Comparison of ENCODE assay signal across 9 mouse cellular contexts in the genomic region with DNA sequence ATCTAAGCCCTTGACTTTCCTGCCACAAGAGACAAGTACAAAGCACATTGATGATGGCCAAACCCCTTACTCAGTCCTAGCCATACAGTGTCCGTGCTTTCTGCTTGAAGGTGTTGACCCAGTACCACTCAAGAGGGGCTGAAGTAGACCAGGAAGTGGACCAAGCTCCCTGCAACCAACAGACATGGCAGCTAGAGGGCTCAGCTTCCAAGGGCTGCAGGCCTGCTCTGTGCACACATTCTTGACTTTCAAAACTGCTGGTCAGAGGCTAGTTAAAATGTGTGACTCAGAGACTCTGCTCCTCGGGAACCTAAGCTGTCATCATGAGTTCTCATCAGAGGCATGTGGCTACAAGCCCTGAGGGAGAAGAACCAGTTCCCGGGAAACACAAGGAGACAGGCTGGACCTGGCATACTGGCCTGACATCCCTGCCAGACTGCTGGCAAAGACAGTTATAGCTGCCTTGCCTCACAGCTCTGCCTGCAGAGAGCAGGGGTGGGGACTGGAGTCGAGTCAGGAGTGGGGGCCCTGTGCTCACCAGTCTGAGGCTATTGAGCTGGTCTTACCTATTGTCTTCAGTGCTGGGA. TPM values are rescaled to one million over a fixed set of nuclear protein-coding genes. Genes with fewer than 3 reads are reported as not detected.
DNase-seq lines count a peak whose midpoint lies in the region; ATAC-seq and TF ChIP-seq lines count a peak whose summit lies in the region.
"Had no signal": no experiment of that assay in that cellular context is flagged by ENCODE, and none has a peak within 500 bp of the region (broad histone marks: within the 10 kb centered on the region; RNA-seq: fewer than 3 reads in every experiment).

No protein-coding gene starts in this region.

- H3K9ac ChIP-seq in hindbrain, embryonic 15.5 days = no peak overlapping the region
- no peak overlapping the region for H3K9ac ChIP-seq in hindbrain, embryonic 14.5 days
- no peak overlapping the region for H3K9ac ChIP-seq in CH12.LX (ENCODE audit: insufficient read depth, low read depth)
- H3K9ac ChIP-seq: limb, embryonic 13.5 days had no signal

- H3K36me3 ChIP-seq in hindbrain, embryonic 15.5 days = no peaks in the 10 kb centered on the region
- no peaks in the 10 kb centered on the region for H3K36me3 ChIP-seq in hindbrain, embryonic 14.5 days (replicated peaks; ENCODE audit: control insufficient read depth, insufficient read depth)
- no peaks in the 10 kb centered on the region for H3K36me3 ChIP-seq in CH12.LX (replicated peaks in 1 of 2; ENCODE audit: control insufficient read depth in 1 of 2, insufficient read depth in 1 of 2, low read length in 1 of 2)
- H3K36me3 ChIP-seq: limb, embryonic 13.5 days had no signal

- WGBS in hindbrain, embryonic 15.5 days = 73% methylated on average over 4 of the region's 4 CpGs
- WGBS in hindbrain, embryonic 14.5 days = 65% methylated on average over 4 of the region's 4 CpGs

- DNase-seq in hindbrain, embryonic 14.5 days (ENCODE audit: low spot score) = no peak
- no peak for DNase-seq in CH12.LX (ENCODE audit: extremely low read depth)
- peak; percentile 96 for DNase-seq in brain, adult 2 months (ENCODE audit: low read depth, low spot score)
- DNase-seq in fibroblast of lung, adult 2 months (ENCODE audit: low read depth) = peak; percentile 49
- no peak for DNase-seq in ovary, adult 18-20 months (ENCODE audit: low spot score)
- no peak for DNase-seq in embryo, embryonic 11 days
- no peak for DNase-seq in thymus, adult 18-20 months

- H3K4me3 ChIP-seq in hindbrain, embryonic 15.5 days = no peak overlapping the region
- no peak overlapping the region for H3K4me3 ChIP-seq in hindbrain, embryonic 14.5 days (replicated peaks; ENCODE audit: low read length)
- H3K4me3 ChIP-seq in CH12.LX (replicated peaks in 1 of 3; ENCODE audit: low read depth in 2 of 3, low read length in 2 of 3, poor library complexity in 1 of 3) = no peak overlapping the region
- H3K4me3 ChIP-seq: limb, embryonic 13.5 days had no signal

- peak; percentile 42; the same call in 1 of the 2 replicates for ATAC-seq in hindbrain, embryonic 15.5 days (ENCODE audit: low FRiP score, low read depth)
- ATAC-seq in hindbrain, embryonic 14.5 days (ENCODE audit: low FRiP score) = no peak

- no peak overlapping the region for H3K27ac ChIP-seq in hindbrain, embryonic 15.5 days (replicated peaks)
- H3K27ac ChIP-seq in hindbrain, embryonic 14.5 days = no peak overlapping the region
- no peak overlapping the region for H3K27ac ChIP-seq in CH12.LX (ENCODE audit: insufficient read depth, low read depth)
- H3K27ac ChIP-seq: limb, embryonic 13.5 days had no signal

- TF ChIP-seq EP300 in CH12.LX (IDR thresholded peaks at IDR 0.05; ENCODE audit: low read length) = no peak

- no peak for TF ChIP-seq POLR2A in CH12.LX (IDR thresholded peaks at IDR 0.05; ENCODE audit: low read depth, low read length)

- no peak overlapping the region for H3K4me2 ChIP-seq in hindbrain, embryonic 15.5 days
- no peak overlapping the region for H3K4me2 ChIP-seq in hindbrain, embryonic 14.5 days (replicated peaks)
- no peak overlapping the region for H3K4me2 ChIP-seq in CH12.LX (ENCODE audit: insufficient read depth, low read depth, poor library complexity, severe bottlenecking)
- H3K4me2 ChIP-seq: limb, embryonic 13.5 days had no signal

- no peaks in the 10 kb centered on the region for H3K27me3 ChIP-seq in hindbrain, embryonic 15.5 days
- no peaks in the 10 kb centered on the region for H3K27me3 ChIP-seq in hindbrain, embryonic 14.5 days (ENCODE audit: control insufficient read depth, insufficient read depth, low read length)
- peaks cover 92% of the 10 kb centered on the region for H3K27me3 ChIP-seq in CH12.LX (replicated peaks)

- peak in 1 of 2 experiments; percentile 13; a peak in 1 of 4 replicates for TF ChIP-seq CTCF in CH12.LX (conservative IDR thresholded peaks at IDR 0.05 in 1 of 2, IDR thresholded peaks at IDR 0.05 in 1 of 2; ENCODE audit: low read depth in 2 of 2, low read length in 2 of 2)

- peaks cover 8% of the 10 kb centered on the region; the same call in 1 of the 2 replicates for H3K4me1 ChIP-seq in hindbrain, embryonic 15.5 days (replicated peaks)
- peaks cover 6% of the 10 kb centered on the region for H3K4me1 ChIP-seq in hindbrain, embryonic 14.5 days (replicated peaks; ENCODE audit: control insufficient read depth, insufficient read depth, low read length)
- no peaks in the 10 kb centered on the region for H3K4me1 ChIP-seq in CH12.LX (ENCODE audit: control insufficient read depth in 1 of 2, insufficient read depth in 2 of 2)
- H3K4me1 ChIP-seq: limb, embryonic 13.5 days had no signal

- in situ Hi-C loops in CH12.LX (cut with MboI; ENCODE audit: low pct_ligation_motif_present, low pct_unique_long_range_greater_than_20kb, low sequenced_read_pairs) = no loop called here

- no peaks in the 10 kb centered on the region for H3K9me3 ChIP-seq in hindbrain, embryonic 15.5 days
- no peaks in the 10 kb centered on the region for H3K9me3 ChIP-seq in hindbrain, embryonic 14.5 days (ENCODE audit: control insufficient read depth, low read length)
- H3K9me3 ChIP-seq in CH12.LX (replicated peaks; ENCODE audit: low read length) = no peaks in the 10 kb centered on the region
- H3K9me3 ChIP-seq: limb, embryonic 13.5 days had no signal

- dilution Hi-C loops in CH12.LX (cut with MboI; ENCODE audit: extremely low pct_ligation_motif_present, extremely low pct_unique_long_range_greater_than_20kb, low sequenced_read_pairs) = no loop called here

- H3K79me2 ChIP-seq in CH12.LX (replicated peaks; ENCODE audit: control insufficient read depth, extremely low read depth, insufficient read depth, poor library complexity, severe bottlenecking) = no peaks in the 10 kb centered on the region

- no peak for TF ChIP-seq RAD21 in CH12.LX (IDR thresholded peaks at IDR 0.05; ENCODE audit: low read depth, low read length)

TF ChIP-seq in CH12.LX, 34 proteins besides CTCF, POLR2A, EP300 and RAD21:
- TF ChIP-seq PAX5 (IDR thresholded peaks at IDR 0.05; ENCODE audit: low read length) = no peak
- TF ChIP-seq ZKSCAN1 (IDR thresholded peaks at IDR 0.05; ENCODE audit: borderline replicate concordance, low read depth, low read length) = no peak
- TF ChIP-seq ZC3H11A (IDR thresholded peaks at IDR 0.05; ENCODE audit: low read depth, low read length) = no peak
- TF ChIP-seq SIN3A (IDR thresholded peaks at IDR 0.05; ENCODE audit: low read length) = no peak
- 0 out of 2 replicates have a peak, but pooled peaks have one; percentile 24 for TF ChIP-seq ELF1 (IDR thresholded peaks at IDR 0.05; ENCODE audit: low read depth, low read length)
- TF ChIP-seq NELFE (IDR thresholded peaks at IDR 0.05; ENCODE audit: low read depth, low read length) = no peak

RNA-seq across cellular contexts. Expression of gene Bhlhe23, which starts 37.4 kb away (rescaled TPM):
- 0.73 and 5.2 TPM in 2 replicates for polyA plus RNA-seq in hindbrain, embryonic 15.5 days (2015; fragmentation: Nextera tagmentation; extraction: Ambion mirVana)
- polyA plus RNA-seq in hindbrain, embryonic 14.5 days (2014; fragmentation: Nextera tagmentation; extraction: Ambion mirVana) = 0.36 and 1.3 TPM in 2 replicates
- total RNA-seq in CH12.LX (2012; rRNA removed) (not detected in 2 replicates), CH12.LX (2014; rRNA removed) (not detected in 2 replicates)
- not detected in 2 replicates for polyA plus RNA-seq in CH12.LX (2012; ENCODE audit: insufficient read length, low read depth)

Comparison
In these comparisons a context has a peak if more than half of its experiments do, and no peak if none do; other contexts are left out.
1. DNase-seq: peak in brain, adult 2 months (single experiment) and fibroblast of lung, adult 2 months (single experiment); none in hindbrain, embryonic 14.5 days (single experiment), CH12.LX (single experiment), ovary, adult 18-20 months (single experiment), embryo, embryonic 11 days (single experiment) and thymus, adult 18-20 months (0 of 2).